Mouse (Mus musculus) spleen, adult 2 months (tissue): ENCODE measurements around the gene Tmem178.

Source experiments
- CTCF ChIP-seq: fragments of 200-500 bp; IDR thresholded peaks from 2 replicates; pipeline ENCODE4 v1.5.1; 2011; ENCODE audit warnings: mild to moderate bottlenecking, inconsistent platforms; ENCODE audit not compliant: insufficient read depth, insufficient read length, insufficient replicate concordance; ENCODE audit errors: extremely low read depth
- POLR2A ChIP-seq: fragments of 200-500 bp; IDR thresholded peaks from 2 replicates; pipeline ENCODE4 v1.6.1; 2011; ENCODE audit warnings: low read depth, low read length, inconsistent platforms

- TF ChIP-seq POLR2A (no peak), CTCF (no peak)
Observed at GRCm38 (mm10) chr17:80896481-80896880, 48.0 kb upstream of the Tmem178 start.
